Mouse (Mus musculus) limb, embryonic 14.5 days (tissue): Measurements from ENCODE around the gene Fam173a. TPM values are rescaled to one million over a fixed set of nuclear protein-coding genes. Genes with fewer than 3 reads are reported as not detected.

Experiments
- ATAC-seq: fragments of 200-750 bp; cut with Nextera tagmentation; 2 replicates; pipeline ENCODE4 v1.8.0; 2017; ENCODE audit warnings: low read depth, moderate number of reproducible peaks, moderate TSS enrichment; ENCODE audit not compliant: low FRiP score
- DNase-seq: peaks from one replicate; pipeline ENCODE4 v3.0.0-alpha.2; 2015; ENCODE audit warnings: low spot score
- H3K27ac ChIP-seq: fragments of 300-500 bp; sonication (generic); replicated peaks from 2 replicates; pipeline ENCODE4 v1.5.1; 2014; ENCODE audit warnings: low read depth, mild to moderate bottlenecking, low read length, moderate library complexity, mixed read lengths
- H3K27me3 ChIP-seq: fragments of 300-500 bp; sonication (generic); 2 replicates; pipeline ENCODE4 v1.6.1; 2014; ENCODE audit warnings: low read length, mixed read lengths; ENCODE audit not compliant: control insufficient read depth, insufficient read depth
- H3K36me3 ChIP-seq: fragments of 300-500 bp; sonication (generic); 2 replicates; pipeline ENCODE4 v1.6.1; 2014; ENCODE audit warnings: mild to moderate bottlenecking, low read length, moderate library complexity, mixed read lengths; ENCODE audit not compliant: control insufficient read depth, insufficient read depth
- H3K4me1 ChIP-seq: fragments of 300-500 bp; sonication (generic); 2 replicates; pipeline ENCODE4 v1.6.1; 2014; ENCODE audit warnings: antibody characterized with exemption, low read length, mixed read lengths; ENCODE audit not compliant: control insufficient read depth, insufficient read depth
- H3K4me2 ChIP-seq: fragments of 300-500 bp; sonication (generic); replicated peaks from 2 replicates; pipeline ENCODE4 v1.6.1; 2014; ENCODE audit warnings: low read depth, mild to moderate bottlenecking, low read length, moderate library complexity; ENCODE audit not compliant: severe bottlenecking
- H3K4me3 ChIP-seq: fragments of 300-500 bp; sonication (generic); replicated peaks from 2 replicates; pipeline ENCODE4 v1.5.1; 2014; ENCODE audit warnings: low read length
- H3K9ac ChIP-seq: fragments of 300-500 bp; sonication (generic); 2 replicates; pipeline ENCODE4 v1.6.1; 2014; ENCODE audit warnings: mild to moderate bottlenecking, low read depth, low read length, moderate library complexity; ENCODE audit not compliant: severe bottlenecking
- H3K9me3 ChIP-seq: fragments of 300-500 bp; sonication (generic); 2 replicates; pipeline ENCODE4 v1.6.1; 2016; ENCODE audit warnings: low read length; ENCODE audit not compliant: control insufficient read depth
- POLR2A ChIP-seq: fragments of 200-500 bp; IDR thresholded peaks from 2 replicates; pipeline ENCODE4 v1.8.0; 2012; ENCODE audit warnings: inconsistent platforms, mild to moderate bottlenecking, moderate library complexity, borderline replicate concordance; ENCODE audit not compliant: insufficient read depth, insufficient read length; ENCODE audit errors: extremely low read depth
- WGBS: fragments of 180-500 bp; shearing (Covaris S2); extraction: QIAGEN DNeasy Blood & Tissue Kit; methylation state at CpG from one replicate; pipeline ENCODE4 v1.1.7; 2014; 5-methylcytosine and 5-hydroxymethylcytosine counted together
- polyA plus RNA-seq, 2 experiments: library from polyadenylated mRNA; depleted of rRNA in 1 of 2; stranded (reverse) in 1 of 2; unstranded in 1 of 2; fragments of >200 nt; fragmentation: Nextera tagmentation in 1 of 2; extraction: Ambion mirVana in 1 of 2; gene quantifications; 2 replicates each; pipeline versions ENCODE4 v1.2.1 to v1.2.3; 2012 to 2014

Fam173a gene
- polyA plus RNA-seq, 2 experiments = 73.8 to 117 TPM

DNA sequence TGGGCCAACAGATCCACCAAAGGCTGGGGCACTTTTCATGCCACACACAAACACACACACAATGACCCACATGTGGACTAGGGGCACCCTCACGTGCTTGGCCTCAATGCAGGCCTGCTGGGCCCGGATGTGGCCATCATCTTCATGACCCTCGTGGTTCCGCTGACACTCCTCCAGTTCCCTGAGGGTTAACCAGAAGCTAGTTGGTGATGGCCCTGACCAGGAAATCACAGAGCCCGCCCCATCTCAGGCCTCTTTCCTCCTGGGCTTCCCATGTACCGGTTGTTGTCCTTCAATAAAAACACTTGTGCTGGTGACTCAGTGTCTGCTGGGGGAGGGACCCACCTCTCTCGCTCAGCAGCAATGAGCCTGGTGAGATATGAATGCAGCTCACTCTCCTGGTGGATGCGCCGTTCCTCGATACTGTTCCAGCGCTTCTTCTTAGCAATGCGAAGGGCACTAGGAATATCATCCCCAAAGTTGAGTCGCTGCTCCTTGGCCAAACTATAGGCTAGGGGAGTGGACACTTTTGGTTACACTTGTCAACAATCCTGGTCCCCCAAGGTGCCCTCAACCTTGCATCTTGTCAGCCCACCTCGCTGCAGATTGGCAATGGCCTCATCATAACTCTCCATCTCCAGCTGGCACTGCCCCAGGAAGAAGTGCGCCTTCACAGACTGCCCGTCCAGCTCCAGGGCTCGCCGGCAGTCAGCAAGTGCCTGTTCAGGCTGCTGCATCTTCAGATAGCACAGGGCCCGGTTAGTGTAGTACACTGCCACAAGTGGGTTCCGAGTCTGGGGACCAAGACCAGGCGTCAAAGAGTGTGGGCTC lies 39.0 kb upstream of the Fam173a start:
- H3K4me1 ChIP-seq = peaks cover 50% of the 10 kb centered on the region
- H3K4me2 ChIP-seq = peak overlapping the region; percentile 91
- H3K4me3 ChIP-seq = peak overlapping the region; percentile 85
- peak overlapping the region; percentile 77 for H3K9ac ChIP-seq
- ATAC-seq (no peak), DNase-seq (no peak)
- no peaks in the 10 kb centered on the region for H3K9me3 ChIP-seq
- 60% methylated on average over 21 of the region's 21 CpGs for WGBS
- H3K27ac ChIP-seq = no peak overlapping the region
- peaks cover 44% of the 10 kb centered on the region for H3K36me3 ChIP-seq
- H3K27me3 ChIP-seq = no peaks in the 10 kb centered on the region
- no peak for TF ChIP-seq POLR2A

DNA sequence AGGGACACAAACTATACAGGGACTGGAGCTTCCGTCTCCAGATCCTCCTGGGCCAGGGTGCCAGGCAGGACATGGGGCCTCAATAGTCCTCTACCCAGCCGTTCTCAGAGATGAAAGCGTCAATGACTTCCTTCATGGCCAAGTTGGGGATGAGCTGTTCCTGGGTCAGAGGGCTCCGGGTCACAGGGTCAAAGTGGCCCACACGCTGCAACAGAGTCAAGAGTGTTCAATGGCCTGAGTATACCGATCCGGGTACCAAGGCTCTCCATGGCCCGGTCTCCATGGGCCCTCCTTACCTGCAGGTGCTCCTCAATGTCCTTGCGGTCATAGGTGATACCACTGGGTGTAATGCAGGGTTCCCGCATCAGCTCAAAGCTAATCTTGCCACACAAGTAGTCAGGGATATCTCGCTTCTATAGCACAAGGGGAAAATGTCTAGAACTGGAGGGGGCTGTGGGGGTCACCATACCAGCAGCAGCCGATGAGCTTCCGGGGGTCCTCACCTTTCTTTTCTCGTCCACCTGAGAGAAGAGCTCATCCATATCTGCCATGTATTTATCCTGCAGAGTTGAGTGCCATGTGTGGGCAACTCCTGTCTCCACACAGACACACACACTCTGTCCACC lies 38.2 kb upstream of the Fam173a start:
- no peaks in the 10 kb centered on the region for H3K27me3 ChIP-seq
- 86% methylated on average over 14 of the region's 14 CpGs for WGBS
- no peak overlapping the region for H3K27ac ChIP-seq
- TF ChIP-seq POLR2A = no peak
- peaks cover 43% of the 10 kb centered on the region for H3K4me1 ChIP-seq
- H3K9ac ChIP-seq = 0 out of 2 replicates have a peak overlapping the region, but pooled peaks have one; percentile 77
- H3K36me3 ChIP-seq = peaks cover 50% of the 10 kb centered on the region
- H3K4me3 ChIP-seq = peak overlapping the region; percentile 85
- H3K9me3 ChIP-seq = no peaks in the 10 kb centered on the region
- DNase-seq (no peak), ATAC-seq (no peak)
- H3K4me2 ChIP-seq = peak overlapping the region; percentile 91; the same call in 1 of the 2 replicates

DNA sequence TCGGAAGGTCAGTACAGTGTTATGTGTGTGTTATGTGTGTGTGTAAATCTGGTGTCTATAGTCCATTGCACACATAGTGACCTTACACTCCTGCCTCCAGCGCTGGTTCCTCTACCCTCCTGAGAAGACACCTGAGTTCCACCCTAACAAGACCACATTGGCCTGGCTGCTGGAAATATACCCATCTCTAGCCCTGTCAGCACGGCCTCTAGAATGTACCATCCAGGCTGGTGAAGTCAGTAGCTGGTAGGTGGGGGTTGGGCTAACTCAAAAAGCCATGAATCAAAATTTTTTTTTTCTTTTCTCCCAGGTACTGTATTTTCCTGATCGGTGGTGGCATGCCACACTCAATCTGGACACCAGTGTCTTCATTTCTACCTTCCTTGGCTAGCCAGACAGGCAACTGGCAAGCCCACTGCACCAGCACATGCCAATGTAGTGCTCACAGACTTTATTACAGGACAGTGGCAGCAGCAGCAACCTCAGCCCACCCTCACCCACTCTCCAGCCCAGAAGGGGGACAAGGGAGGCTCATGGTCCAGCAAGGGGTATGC lies 37.6 kb upstream of the Fam173a start:
- Histone ChIP-seq H3K9ac (no peak overlapping the region; the same call in 1 of the 2 replicates), H3K4me1 (peaks cover 40% of the 10 kb centered on the region), H3K9me3 (no peaks in the 10 kb centered on the region), H3K36me3 (peaks cover 48% of the 10 kb centered on the region), H3K27ac (no peak overlapping the region), H3K4me3 (peak overlapping the region; percentile 67), H3K4me2 (peak overlapping the region; percentile 79), H3K27me3 (no peaks in the 10 kb centered on the region)
- DNase-seq (no peak), ATAC-seq (no peak)
- 87% methylated on average over 4 of the region's 4 CpGs for WGBS
- no peak for TF ChIP-seq POLR2A

DNA sequence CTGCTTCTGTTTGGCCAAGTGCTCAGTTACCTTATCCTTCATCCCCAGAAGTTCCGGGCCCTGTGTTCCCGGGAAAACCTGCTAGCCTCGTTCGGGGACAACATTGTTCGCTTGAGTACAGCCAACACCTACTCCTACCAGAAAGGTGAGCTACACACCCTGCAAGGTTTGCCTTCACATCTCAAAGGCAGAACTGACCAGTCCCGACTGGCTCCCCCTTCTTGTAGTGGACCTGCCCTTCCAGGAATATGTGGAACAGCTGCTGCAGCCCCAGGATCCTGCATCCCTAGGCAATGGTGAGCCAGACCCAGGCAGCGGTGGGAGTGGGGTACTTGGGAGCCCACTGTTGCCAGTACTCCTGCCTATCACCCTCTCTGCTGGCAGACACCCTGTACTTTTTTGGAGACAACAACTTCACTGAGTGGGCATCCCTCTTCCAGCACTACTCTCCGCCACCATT lies 36.9 kb upstream of the Fam173a start:
- H3K36me3 ChIP-seq = peaks cover 41% of the 10 kb centered on the region
- peak overlapping the region; percentile 67 for H3K4me3 ChIP-seq
- WGBS = 42% methylated on average over 8 of the region's 8 CpGs
- peaks cover 36% of the 10 kb centered on the region for H3K4me1 ChIP-seq
- peak overlapping the region; percentile 79 for H3K4me2 ChIP-seq
- no peak for DNase-seq
- peak overlapping the region; percentile 73 for H3K9ac ChIP-seq
- H3K27ac ChIP-seq = peak overlapping the region; percentile 81
- ATAC-seq = no peak
- H3K27me3 ChIP-seq = no peaks in the 10 kb centered on the region
- H3K9me3 ChIP-seq = no peaks in the 10 kb centered on the region
- TF ChIP-seq POLR2A = no peak
